Mouse (Mus musculus) liver, adult 2 months (tissue): ENCODE measurements around the gene Cuedc1.

Source experiments
- CTCF ChIP-seq: fragments of 200-500 bp; IDR thresholded peaks from 2 replicates; pipeline ENCODE4 v1.5.1; 2011; ENCODE audit warnings: low read depth, low read length, control low read depth
- POLR2A ChIP-seq: fragments of 200-500 bp; IDR thresholded peaks from 2 replicates; pipeline ENCODE4 v1.6.1; 2011; ENCODE audit warnings: low read length, control low read depth; ENCODE audit not compliant: insufficient read depth; ENCODE audit errors: extremely low read depth

GRCm38 (mm10) chr11:88112078-88112477 is 14.2 kb downstream of the Cuedc1 start:
- no peak for TF ChIP-seq POLR2A
- TF ChIP-seq CTCF: no peak
